Mouse (Mus musculus) stomach, postnatal 0 days (tissue): ENCODE measurements at regions not wholly inside any gene's neighbourhood (a gene's known extent, or its start where the extent isn't known, plus 50 kb on each side); places are given as distances from the start of the nearest gene placed in this dataset.

Experiments used
- ATAC-seq: fragments of 200-750 bp; cut with Nextera tagmentation; 2 replicates; pipeline ENCODE4 v1.8.0; 2017; ENCODE audit not compliant: low FRiP score, low TSS enrichment
- DNase-seq: peaks from one replicate; pipeline ENCODE4 v3.0.0-alpha.2; 2016; ENCODE audit warnings: low spot score
- H3K27ac ChIP-seq: fragments of 300-500 bp; sonication (generic); replicated peaks from 2 replicates; pipeline ENCODE4 v1.5.1; 2014; ENCODE audit warnings: mild to moderate bottlenecking, control low read depth
- H3K27me3 ChIP-seq: fragments of 300-500 bp; sonication (generic); 2 replicates; pipeline ENCODE4 v1.6.1; 2014; ENCODE audit warnings: low read length; ENCODE audit not compliant: control insufficient read depth, insufficient read depth
- H3K36me3 ChIP-seq: fragments of 300-500 bp; sonication (generic); 2 replicates; pipeline ENCODE4 v1.6.1; 2014; ENCODE audit warnings: low read length, mixed read lengths; ENCODE audit not compliant: control insufficient read depth, insufficient read depth
- H3K4me1 ChIP-seq: fragments of 300-500 bp; sonication (generic); replicated peaks from 2 replicates; pipeline ENCODE4 v1.6.1; 2014; ENCODE audit warnings: antibody characterized with exemption; ENCODE audit not compliant: control insufficient read depth, insufficient read depth
- H3K4me2 ChIP-seq: fragments of 300-500 bp; sonication (generic); replicated peaks from 2 replicates; pipeline ENCODE4 v1.6.1; 2014; ENCODE audit warnings: low read depth, mild to moderate bottlenecking, control low read depth, moderate library complexity
- H3K4me3 ChIP-seq: fragments of 300-500 bp; sonication (generic); 2 replicates; pipeline ENCODE4 v1.5.1; 2014; ENCODE audit warnings: low read depth, low read length, control low read depth
- H3K9ac ChIP-seq: fragments of 300-500 bp; sonication (generic); 2 replicates; pipeline ENCODE4 v1.6.1; 2014; ENCODE audit warnings: mild to moderate bottlenecking, low read length, control low read depth, mixed read lengths
- H3K9me3 ChIP-seq: fragments of 300-500 bp; sonication (generic); 2 replicates; pipeline ENCODE4 v1.6.1; 2016; ENCODE audit warnings: low read length; ENCODE audit not compliant: control insufficient read depth
- CTCF ChIP-seq: IDR thresholded peaks from 2 replicates; pipeline ENCODE4 v1.5.1; 2016; ENCODE audit warnings: antibody characterized with exemption, low read depth, mild to moderate bottlenecking, moderate library complexity
- EP300 ChIP-seq: optimal IDR thresholded peaks from 2 replicates; pipeline ENCODE3; 2016; ENCODE audit warnings: antibody characterized with exemption
- WGBS: fragments of 180-500 bp; shearing (Covaris S2); extraction: QIAGEN DNeasy Blood & Tissue Kit; methylation state at CpG from one replicate; pipeline ENCODE4 v1.1.7; 2014; 5-methylcytosine and 5-hydroxymethylcytosine counted together

DNA sequence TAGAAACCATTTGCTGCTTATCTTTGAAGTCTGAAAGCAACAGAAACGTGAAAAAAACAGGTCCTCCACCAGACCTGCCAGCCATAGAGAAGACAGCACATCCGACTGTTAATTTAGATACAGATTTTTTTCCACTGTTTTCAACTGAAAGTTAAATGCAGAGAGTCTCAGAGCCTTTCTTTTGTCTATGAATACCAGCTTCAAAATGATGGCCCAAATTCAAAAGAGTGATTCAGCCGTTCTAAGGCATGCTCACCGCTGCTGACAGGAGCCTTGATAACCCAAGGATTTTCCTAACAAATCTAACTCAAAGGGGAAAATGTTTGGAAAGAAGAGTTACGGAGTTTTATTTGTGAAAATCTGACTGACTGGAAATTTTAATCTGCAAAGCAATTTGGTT lies 207.1 kb upstream of the Gcfc2 start:
- DNase-seq: no peak
- H3K4me2 ChIP-seq: no peak overlapping the region

DNA sequence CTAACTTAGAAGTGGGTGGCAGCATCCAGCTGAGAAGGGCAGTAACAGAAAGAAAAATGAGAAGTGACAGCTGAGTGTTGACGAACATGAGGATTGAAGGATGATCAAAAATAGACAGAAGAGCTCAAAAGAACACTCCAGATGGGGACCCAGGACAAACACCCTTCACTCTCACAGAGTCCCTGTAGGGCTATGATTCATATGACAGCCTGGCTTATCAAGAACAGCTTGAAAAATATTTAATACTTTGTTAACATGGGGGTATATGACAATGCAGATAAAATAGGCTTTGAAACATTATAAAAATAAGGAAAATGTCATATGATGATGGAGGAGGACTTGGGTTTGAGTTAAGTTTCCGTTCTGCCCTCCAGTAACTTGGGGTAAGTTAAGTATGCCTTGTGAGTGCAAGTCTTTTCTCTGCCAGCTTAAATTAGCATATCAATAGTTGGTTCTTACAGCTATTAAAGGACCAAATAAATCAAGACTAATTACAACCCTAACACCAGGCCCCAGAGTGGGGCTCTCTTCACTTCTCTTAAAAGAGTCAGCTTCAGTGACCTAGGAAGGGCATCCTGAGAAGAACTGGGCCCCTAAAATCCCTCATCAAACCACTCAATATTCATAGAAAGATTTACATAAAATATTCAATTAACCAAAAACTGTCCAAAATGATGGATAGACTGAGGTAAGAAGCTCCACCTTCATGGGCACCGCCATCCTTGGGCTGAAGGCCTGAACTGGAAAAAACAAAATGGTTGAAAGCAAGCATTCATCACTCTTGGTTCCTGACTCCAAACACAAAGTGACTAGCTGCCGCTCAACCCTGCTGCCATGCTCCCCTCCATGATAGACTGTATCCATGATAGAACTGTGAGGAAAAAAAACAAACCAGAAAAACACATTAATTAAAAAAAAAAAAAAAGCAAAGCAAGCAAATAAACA lies 198.6 kb upstream of the Gcfc2 start:
- Histone ChIP-seq H3K4me1 (no peaks in the 10 kb centered on the region), H3K27me3 (no peaks in the 10 kb centered on the region), H3K4me2 (no peak overlapping the region), H3K9ac (no peak overlapping the region), H3K27ac (no peak overlapping the region), H3K9me3 (no peaks in the 10 kb centered on the region), H3K36me3 (no peaks in the 10 kb centered on the region), H3K4me3 (no peak overlapping the region)
- no peak for ATAC-seq
- WGBS: 74% methylated on average over 4 of the region's 4 CpGs
- no peak for TF ChIP-seq EP300
- TF ChIP-seq CTCF: no peak
- no peak for DNase-seq

More for the DNA sequence above, 207.1 kb upstream of the Gcfc2 start:
- Histone ChIP-seq H3K4me3 (no peak overlapping the region), H3K36me3 (no peaks in the 10 kb centered on the region), H3K27me3 (no peaks in the 10 kb centered on the region), H3K27ac (no peak overlapping the region), H3K4me1 (no peaks in the 10 kb centered on the region), H3K9me3 (no peaks in the 10 kb centered on the region), H3K9ac (no peak overlapping the region)
- WGBS: 55% methylated on average over 5 of the region's 5 CpGs
- no peak for ATAC-seq
- TF ChIP-seq CTCF: no peak
- TF ChIP-seq EP300: no peak

DNA sequence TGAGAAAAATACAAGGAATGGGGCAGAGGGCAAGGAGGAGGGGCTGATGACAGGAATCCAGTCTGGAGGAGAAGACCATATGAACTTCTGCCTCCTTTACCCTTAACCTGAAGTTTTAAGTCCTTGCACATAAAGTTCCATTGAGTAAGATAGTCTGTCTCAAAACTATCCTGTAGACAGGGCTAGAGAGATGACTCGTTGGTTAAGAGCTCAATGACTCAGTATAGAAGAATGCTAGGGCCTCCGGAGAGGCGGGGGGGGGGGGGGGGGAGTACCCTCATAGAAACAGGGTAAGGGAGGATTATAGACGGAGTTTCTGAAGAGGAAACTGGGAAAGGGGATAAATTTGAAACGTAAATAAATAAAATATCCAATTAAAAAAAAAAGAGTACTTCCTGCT lies 191.8 kb upstream of the Gcfc2 start:
- ATAC-seq: no peak
- no peak overlapping the region for H3K27ac ChIP-seq
- H3K4me3 ChIP-seq: no peak overlapping the region
- 21% methylated on average over 4 of the region's 5 CpGs for WGBS
- no peak overlapping the region for H3K9ac ChIP-seq
- no peak overlapping the region for H3K4me2 ChIP-seq
- no peaks in the 10 kb centered on the region for H3K27me3 ChIP-seq
- no peaks in the 10 kb centered on the region for H3K9me3 ChIP-seq
- H3K4me1 ChIP-seq: no peaks in the 10 kb centered on the region
- no peak for TF ChIP-seq CTCF
- H3K36me3 ChIP-seq: no peaks in the 10 kb centered on the region
- DNase-seq: no peak

GRCm38 (mm10) chr6:81733527-81733926 lies 189.9 kb upstream of the Gcfc2 start:
- H3K9me3 ChIP-seq: no peaks in the 10 kb centered on the region
- TF ChIP-seq CTCF (no peak), EP300 (no peak)

GRCm38 (mm10) chr6:81738466-81738865 lies 185.0 kb upstream of the Gcfc2 start:
- WGBS: 80% methylated on average over 5 of the region's 5 CpGs
- H3K4me1 ChIP-seq: no peaks in the 10 kb centered on the region
- H3K9me3 ChIP-seq: no peaks in the 10 kb centered on the region
- ATAC-seq: no peak
- no peak for DNase-seq
- H3K9ac ChIP-seq: no peak overlapping the region
- H3K4me2 ChIP-seq: no peak overlapping the region
- TF ChIP-seq CTCF (no peak), EP300 (no peak)
- no peak overlapping the region for H3K27ac ChIP-seq
- no peaks in the 10 kb centered on the region for H3K36me3 ChIP-seq
- H3K4me3 ChIP-seq: no peak overlapping the region
- H3K27me3 ChIP-seq: no peaks in the 10 kb centered on the region

More at GRCm38 (mm10) chr6:81733527-81733926, 189.9 kb upstream of the Gcfc2 start:
- H3K27ac ChIP-seq: no peak overlapping the region
- no peak overlapping the region for H3K9ac ChIP-seq
- no peaks in the 10 kb centered on the region for H3K4me1 ChIP-seq
- no peak overlapping the region for H3K4me3 ChIP-seq
- H3K4me2 ChIP-seq: no peak overlapping the region
- WGBS: 70% methylated on average over 3 of the region's 3 CpGs
- ATAC-seq (no peak), DNase-seq (no peak)
- H3K36me3 ChIP-seq: no peaks in the 10 kb centered on the region
- H3K27me3 ChIP-seq: no peaks in the 10 kb centered on the region

- DNase-seq: no peak
- H3K27me3 ChIP-seq: no peaks in the 10 kb centered on the region
These were observed 173.8 kb upstream of the Gcfc2 start for GRCm38 (mm10) chr6:81749681-81750080.

More at GRCm38 (mm10) chr6:81749681-81750080, 173.8 kb upstream of the Gcfc2 start:
- TF ChIP-seq CTCF (no peak), EP300 (no peak)
- Histone ChIP-seq H3K9ac (no peak overlapping the region), H3K9me3 (no peaks in the 10 kb centered on the region), H3K4me1 (no peaks in the 10 kb centered on the region), H3K4me3 (no peak overlapping the region), H3K36me3 (no peaks in the 10 kb centered on the region), H3K4me2 (no peak overlapping the region), H3K27ac (no peak overlapping the region)
- ATAC-seq: no peak
- WGBS: 30% methylated on average over 3 of the region's 3 CpGs
